Mouse (Mus musculus): ENCODE measurements around the gene Coro1c.
A peak's percentile ranks its signal among the peaks of the same experiment; 100 is the strongest.

Gene Coro1c

GRCm38 (mm10) chr5:113885623-113886022 is 22.9 kb downstream of the Coro1c start:
- DNase-seq (ENCODE audit: low read depth, low spot score): no peak

GRCm38 (mm10) chr5:113884750-113885149 is 23.8 kb downstream of the Coro1c start:
- no peak for DNase-seq (ENCODE audit: low read depth, low spot score)

- peak; percentile 70 for DNase-seq (ENCODE audit: low read depth, low spot score)
Measured at GRCm38 (mm10) chr5:113883384-113883771, 25.2 kb downstream of the Coro1c start.

GRCm38 (mm10) chr5:113882566-113883383 is 25.8 kb downstream of the Coro1c start:
- DNase-seq (ENCODE audit: low read depth, low spot score): peak; percentile 70

- no peak for DNase-seq (ENCODE audit: low read depth, low spot score)
Measured at GRCm38 (mm10) chr5:113881136-113881535, 27.4 kb downstream of the Coro1c start.

- DNase-seq (ENCODE audit: low read depth, low spot score): peak; percentile 63
Measured at GRCm38 (mm10) chr5:113878943-113879617, 29.5 kb downstream of the Coro1c start.

GRCm38 (mm10) chr5:113877565-113877964 is 31.0 kb downstream of the Coro1c start:
- peak; percentile 47 for DNase-seq (ENCODE audit: low read depth, low spot score)

- DNase-seq (ENCODE audit: low read depth, low spot score): no peak
Measured at GRCm38 (mm10) chr5:113876176-113876575, 32.4 kb downstream of the Coro1c start.

GRCm38 (mm10) chr5:113875625-113876024 is 32.9 kb downstream of the Coro1c start:
- DNase-seq (ENCODE audit: low read depth, low spot score): no peak

GRCm38 (mm10) chr5:113874063-113875024 is 34.2 kb downstream of the Coro1c start:
- no peak for DNase-seq (ENCODE audit: low read depth, low spot score)

- peak; percentile 96 for DNase-seq (ENCODE audit: low read depth, low spot score)
Measured at GRCm38 (mm10) chr5:113872936-113873912, 35.3 kb downstream of the Coro1c start.

GRCm38 (mm10) chr5:113871903-113872548 is 36.5 kb downstream of the Coro1c start:
- DNase-seq (ENCODE audit: low read depth, low spot score): peak; percentile 86

- peak; percentile 24 for DNase-seq (ENCODE audit: low read depth, low spot score)
Measured at GRCm38 (mm10) chr5:113870393-113871040, 38.0 kb downstream of the Coro1c start.

GRCm38 (mm10) chr5:113869132-113869531 is 39.4 kb downstream of the Coro1c start:
- peak; percentile 42 for DNase-seq (ENCODE audit: low read depth, low spot score)

- no peak for DNase-seq (ENCODE audit: low read depth, low spot score)
Measured at GRCm38 (mm10) chr5:113864992-113865391, 43.6 kb downstream of the Coro1c start.

- DNase-seq (ENCODE audit: low read depth, low spot score): no peak
Measured at GRCm38 (mm10) chr5:113863994-113864393, 44.6 kb downstream of the Coro1c start.

GRCm38 (mm10) chr5:113862418-113862817 is 46.1 kb downstream of the Coro1c start:
- DNase-seq (ENCODE audit: low read depth, low spot score): peak; percentile 94

- DNase-seq (ENCODE audit: low read depth, low spot score): no peak
Measured at GRCm38 (mm10) chr5:113861294-113861693, 47.3 kb downstream of the Coro1c start.

- no peak for DNase-seq (ENCODE audit: low read depth, low spot score)
Measured at GRCm38 (mm10) chr5:113858971-113859370, 49.6 kb downstream of the Coro1c start.
